Mouse (Mus musculus): ENCODE measurements around the gene Ackr3. TPM values are rescaled to one million over a fixed set of nuclear protein-coding genes. Genes with fewer than 3 reads are reported as not detected.

Gene Ackr3
- polyA plus RNA-seq, 1 experiment from 2014 or later, result 29.4 TPM

- DNase-seq (ENCODE audit: low spot score, missing footprints) (no peak), ATAC-seq (ENCODE audit: low FRiP score) (no peak)
- no peaks in the 10 kb centered on the region for H3K36me3 ChIP-seq (ENCODE audit: control insufficient read depth, insufficient read depth, low read length)
- H3K4me1 ChIP-seq (ENCODE audit: control insufficient read depth, insufficient read depth, low read length), result no peaks in the 10 kb centered on the region
- H3K27ac ChIP-seq (ENCODE audit: low read depth, low read length), result no peak overlapping the region
- H3K4me2 ChIP-seq, result no peak overlapping the region
- no peak overlapping the region for H3K9ac ChIP-seq (ENCODE audit: low read length)
- H3K9me3 ChIP-seq (ENCODE audit: control insufficient read depth, low read length), result no peaks in the 10 kb centered on the region
- no peak overlapping the region for H3K4me3 ChIP-seq (ENCODE audit: low read depth, low read length)
- no peaks in the 10 kb centered on the region for H3K27me3 ChIP-seq (ENCODE audit: control insufficient read depth, insufficient read depth, low read length)
Measured at GRCm38 (mm10) chr1:90177565-90177964, 26.2 kb upstream of the Ackr3 start.

DNA sequence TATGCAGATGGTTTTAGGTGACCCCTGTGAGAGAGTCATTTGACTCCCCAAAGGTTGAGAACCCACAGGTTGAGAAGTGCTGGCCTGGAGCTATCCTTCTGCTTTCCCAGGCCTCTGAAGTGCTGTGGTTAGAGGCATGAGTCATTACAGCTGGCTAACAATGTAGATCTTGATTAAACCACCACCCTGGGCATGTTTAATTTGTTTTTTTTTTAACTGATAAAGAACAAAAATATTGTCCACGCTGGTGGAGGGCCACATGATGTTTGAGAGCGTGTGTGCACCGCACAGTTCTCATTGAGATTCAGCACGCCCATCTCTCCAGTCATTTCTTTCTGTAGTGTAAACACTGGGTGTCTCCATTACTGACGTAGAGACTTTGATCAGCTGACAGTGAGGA, 25.8 kb upstream of the Ackr3 start:
- H3K27ac ChIP-seq (ENCODE audit: low read depth, low read length), result no peak overlapping the region
- no peaks in the 10 kb centered on the region for H3K4me1 ChIP-seq (ENCODE audit: control insufficient read depth, insufficient read depth, low read length)
- no peak overlapping the region for H3K4me2 ChIP-seq
- ATAC-seq (ENCODE audit: low FRiP score) (no peak), DNase-seq (ENCODE audit: low spot score, missing footprints) (no peak)
- H3K36me3 ChIP-seq (ENCODE audit: control insufficient read depth, insufficient read depth, low read length), result no peaks in the 10 kb centered on the region
- H3K9me3 ChIP-seq (ENCODE audit: control insufficient read depth, low read length), result no peaks in the 10 kb centered on the region
- no peak overlapping the region for H3K4me3 ChIP-seq (ENCODE audit: low read depth, low read length)
- no peaks in the 10 kb centered on the region for H3K27me3 ChIP-seq (ENCODE audit: control insufficient read depth, insufficient read depth, low read length)
- 76% methylated on average over 5 of the region's 5 CpGs for WGBS
- H3K9ac ChIP-seq (ENCODE audit: low read length), result no peak overlapping the region

DNA sequence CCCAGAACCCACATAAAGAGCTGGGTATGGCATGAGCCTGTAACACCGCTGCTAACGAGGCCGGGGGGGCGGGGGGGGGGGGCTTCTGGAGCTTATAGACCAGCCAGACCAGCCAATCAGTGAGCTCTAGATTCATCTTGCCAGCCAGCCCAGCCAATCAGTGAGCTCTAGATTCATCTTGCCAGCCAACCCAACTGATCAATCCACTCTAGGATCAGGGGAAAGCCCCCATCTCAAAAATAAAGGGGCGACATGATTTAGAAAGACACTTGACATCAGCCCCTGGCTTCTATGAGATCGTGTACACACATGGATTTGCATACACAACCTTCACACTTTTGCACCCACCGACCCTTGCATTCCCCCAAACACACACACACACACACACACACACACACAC, 23.3 kb upstream of the Ackr3 start:
- no peaks in the 10 kb centered on the region for H3K36me3 ChIP-seq (ENCODE audit: control insufficient read depth, insufficient read depth, low read length)
- H3K27ac ChIP-seq (ENCODE audit: low read depth, low read length), result no peak overlapping the region
- ATAC-seq (ENCODE audit: low FRiP score) (no peak), DNase-seq (ENCODE audit: low spot score, missing footprints) (no peak)
- no peaks in the 10 kb centered on the region for H3K4me1 ChIP-seq (ENCODE audit: control insufficient read depth, insufficient read depth, low read length)
- no peaks in the 10 kb centered on the region for H3K9me3 ChIP-seq (ENCODE audit: control insufficient read depth, low read length)
- H3K4me3 ChIP-seq (ENCODE audit: low read depth, low read length), result no peak overlapping the region
- H3K9ac ChIP-seq (ENCODE audit: low read length), result no peak overlapping the region
- H3K27me3 ChIP-seq (ENCODE audit: control insufficient read depth, insufficient read depth, low read length), result no peaks in the 10 kb centered on the region
- no peak overlapping the region for H3K4me2 ChIP-seq
- WGBS, result 81% methylated on average over 7 of the region's 7 CpGs

GRCm38 (mm10) chr1:90180966-90181699, 22.6 kb upstream of the Ackr3 start:
- Histone ChIP-seq H3K4me2 (no peak overlapping the region), H3K4me1 (ENCODE audit: control insufficient read depth, insufficient read depth, low read length) (no peaks in the 10 kb centered on the region), H3K4me3 (ENCODE audit: low read depth, low read length) (no peak overlapping the region), H3K27me3 (ENCODE audit: control insufficient read depth, insufficient read depth, low read length) (no peaks in the 10 kb centered on the region), H3K36me3 (ENCODE audit: control insufficient read depth, insufficient read depth, low read length) (no peaks in the 10 kb centered on the region), H3K27ac (ENCODE audit: low read depth, low read length) (no peak overlapping the region), H3K9ac (ENCODE audit: low read length) (no peak overlapping the region), H3K9me3 (ENCODE audit: control insufficient read depth, low read length) (no peaks in the 10 kb centered on the region; the same call in 1 of the 2 replicates)
- ATAC-seq (ENCODE audit: low FRiP score) (no peak), DNase-seq (ENCODE audit: low spot score, missing footprints) (no peak)
- WGBS, result 87% methylated on average over 12 of the region's 12 CpGs

GRCm38 (mm10) chr1:90182521-90182920, 21.3 kb upstream of the Ackr3 start:
- Histone ChIP-seq H3K4me3 (ENCODE audit: low read depth, low read length) (no peak overlapping the region), H3K9ac (ENCODE audit: low read length) (no peak overlapping the region), H3K4me2 (no peak overlapping the region), H3K4me1 (ENCODE audit: control insufficient read depth, insufficient read depth, low read length) (no peaks in the 10 kb centered on the region), H3K27ac (ENCODE audit: low read depth, low read length) (no peak overlapping the region), H3K9me3 (ENCODE audit: control insufficient read depth, low read length) (no peaks in the 10 kb centered on the region; the same call in 1 of the 2 replicates), H3K27me3 (ENCODE audit: control insufficient read depth, insufficient read depth, low read length) (no peaks in the 10 kb centered on the region), H3K36me3 (ENCODE audit: control insufficient read depth, insufficient read depth, low read length) (no peaks in the 10 kb centered on the region)
- no peak for ATAC-seq (ENCODE audit: low FRiP score)
- WGBS, result 81% methylated on average over 5 of the region's 5 CpGs
- DNase-seq (ENCODE audit: low spot score, missing footprints), result no peak

GRCm38 (mm10) chr1:90183602-90184001, 20.2 kb upstream of the Ackr3 start:
- no peak overlapping the region for H3K27ac ChIP-seq (ENCODE audit: low read depth, low read length)
- H3K9ac ChIP-seq (ENCODE audit: low read length), result no peak overlapping the region
- no peak for DNase-seq (ENCODE audit: low spot score, missing footprints)
- 78% methylated on average over 6 of the region's 6 CpGs for WGBS
- H3K27me3 ChIP-seq (ENCODE audit: control insufficient read depth, insufficient read depth, low read length), result no peaks in the 10 kb centered on the region
- H3K9me3 ChIP-seq (ENCODE audit: control insufficient read depth, low read length), result no peaks in the 10 kb centered on the region; the same call in 1 of the 2 replicates
- ATAC-seq (ENCODE audit: low FRiP score), result no peak
- H3K36me3 ChIP-seq (ENCODE audit: control insufficient read depth, insufficient read depth, low read length), result no peaks in the 10 kb centered on the region
- H3K4me1 ChIP-seq (ENCODE audit: control insufficient read depth, insufficient read depth, low read length), result no peaks in the 10 kb centered on the region
- H3K4me3 ChIP-seq (ENCODE audit: low read depth, low read length), result no peak overlapping the region
- H3K4me2 ChIP-seq, result no peak overlapping the region

- Histone ChIP-seq H3K4me1 (ENCODE audit: control insufficient read depth, insufficient read depth, low read length) (peaks cover 11% of the 10 kb centered on the region), H3K27me3 (ENCODE audit: control insufficient read depth, insufficient read depth, low read length) (no peaks in the 10 kb centered on the region), H3K27ac (ENCODE audit: low read depth, low read length) (no peak overlapping the region), H3K4me2 (no peak overlapping the region), H3K9me3 (ENCODE audit: control insufficient read depth, low read length) (no peaks in the 10 kb centered on the region; the same call in 1 of the 2 replicates), H3K36me3 (ENCODE audit: control insufficient read depth, insufficient read depth, low read length) (no peaks in the 10 kb centered on the region), H3K4me3 (ENCODE audit: low read depth, low read length) (no peak overlapping the region), H3K9ac (ENCODE audit: low read length) (no peak overlapping the region)
- DNase-seq (ENCODE audit: low spot score, missing footprints) (no peak), ATAC-seq (ENCODE audit: low FRiP score) (no peak)
- WGBS, result 91% methylated on average over 4 of the region's 4 CpGs
Measured at GRCm38 (mm10) chr1:90186173-90186572, 17.6 kb upstream of the Ackr3 start.

DNA sequence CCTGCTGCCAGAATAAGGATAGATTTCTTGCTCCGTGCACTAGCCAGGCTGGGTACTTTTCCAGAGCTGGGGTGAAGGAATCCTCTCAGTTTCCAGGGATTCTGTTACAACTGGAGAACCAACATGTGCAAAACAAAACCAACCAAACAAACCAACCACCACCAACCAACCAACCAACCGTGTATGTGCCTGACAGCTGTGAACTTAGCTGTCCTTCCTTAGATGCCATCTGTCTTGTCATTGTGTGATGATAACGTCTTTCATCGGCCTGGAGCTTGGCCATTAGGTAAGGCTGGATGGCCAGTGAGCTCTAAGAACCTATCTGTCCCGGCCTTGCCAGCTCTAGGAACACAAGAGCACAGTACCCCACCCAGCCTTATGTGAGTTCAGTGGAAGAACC, 16.9 kb upstream of the Ackr3 start:
- 93% methylated on average over 5 of the region's 5 CpGs for WGBS
- H3K27me3 ChIP-seq (ENCODE audit: control insufficient read depth, insufficient read depth, low read length), result no peaks in the 10 kb centered on the region
- peaks cover 11% of the 10 kb centered on the region for H3K4me1 ChIP-seq (ENCODE audit: control insufficient read depth, insufficient read depth, low read length)
- H3K4me3 ChIP-seq (ENCODE audit: low read depth, low read length), result no peak overlapping the region
- no peak overlapping the region for H3K9ac ChIP-seq (ENCODE audit: low read length)
- H3K4me2 ChIP-seq, result no peak overlapping the region
- no peak overlapping the region for H3K27ac ChIP-seq (ENCODE audit: low read depth, low read length)
- no peak for DNase-seq (ENCODE audit: low spot score, missing footprints)
- no peak for ATAC-seq (ENCODE audit: low FRiP score)
- H3K9me3 ChIP-seq (ENCODE audit: control insufficient read depth, low read length), result no peaks in the 10 kb centered on the region; the same call in 1 of the 2 replicates
- no peaks in the 10 kb centered on the region for H3K36me3 ChIP-seq (ENCODE audit: control insufficient read depth, insufficient read depth, low read length)

DNA sequence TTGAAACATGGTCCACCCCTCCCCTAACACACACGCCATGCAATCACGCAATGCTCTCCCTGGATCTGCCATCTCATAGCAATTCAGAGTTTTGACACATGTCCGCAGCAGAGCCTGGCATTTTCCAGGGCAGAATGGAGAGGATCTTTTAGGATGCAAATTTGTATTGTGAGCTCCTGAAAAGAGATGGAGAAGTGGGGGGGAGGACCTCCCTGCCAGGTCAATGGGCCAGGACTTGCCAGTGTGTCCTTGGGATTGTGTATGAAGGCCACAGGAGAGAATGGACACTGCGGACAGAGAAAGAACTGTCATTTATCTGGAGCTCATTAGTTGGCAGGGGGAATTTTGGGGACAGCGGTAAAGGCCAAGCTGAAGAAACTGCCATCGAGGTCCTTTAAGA, 14.7 kb upstream of the Ackr3 start:
- no peak overlapping the region for H3K9ac ChIP-seq (ENCODE audit: low read length)
- no peak overlapping the region for H3K27ac ChIP-seq (ENCODE audit: low read depth, low read length)
- peaks cover 11% of the 10 kb centered on the region for H3K4me1 ChIP-seq (ENCODE audit: control insufficient read depth, insufficient read depth, low read length)
- no peak overlapping the region for H3K4me3 ChIP-seq (ENCODE audit: low read depth, low read length)
- H3K36me3 ChIP-seq (ENCODE audit: control insufficient read depth, insufficient read depth, low read length), result no peaks in the 10 kb centered on the region
- H3K27me3 ChIP-seq (ENCODE audit: control insufficient read depth, insufficient read depth, low read length), result no peaks in the 10 kb centered on the region
- no peak overlapping the region for H3K4me2 ChIP-seq
- WGBS, result 45% methylated on average over 6 of the region's 6 CpGs
- DNase-seq (ENCODE audit: low spot score, missing footprints) (no peak), ATAC-seq (ENCODE audit: low FRiP score) (peak; percentile 44; the same call in 1 of the 2 replicates)
- H3K9me3 ChIP-seq (ENCODE audit: control insufficient read depth, low read length), result no peaks in the 10 kb centered on the region; the same call in 1 of the 2 replicates

Data from midbrain, embryonic 11.5 days (tissue).